Mouse (Mus musculus) erythroid progenitor cell, adult 5-6 weeks (primary cell): ENCODE results near the gene Gm28372. TPM values are rescaled to one million over a fixed set of nuclear protein-coding genes. Genes with fewer than 3 reads are reported as not detected.

Experiments
- ATAC-seq: replicated peaks from 2 replicates; pipeline ENCODE4 v1.8.0; 2016; ENCODE audit warnings: moderate number of reproducible peaks, mild to moderate bottlenecking, moderate TSS enrichment, inconsistent platforms; ENCODE audit not compliant: poor library complexity, low FRiP score, severe bottlenecking
- total RNA-seq, 2 experiments: library from RNA; stranded (forward) in 1 of 2; stranded (reverse) in 1 of 2; fragments of 150-400 nt in 1 of 2; fragments of 186-747, 209-891 nt in 1 of 2; gene quantifications; 2 replicates each; pipeline versions ENCODE4 v1.2.3 to v1.2.4; 2015 to 2017; ENCODE audit warnings: low replicate concordance in 2 of 2

Gm28372 gene
- total RNA-seq, 2 experiments from 2014 or later = not detected

GRCm38 (mm10) chr2:130449021-130449793, 44.2 kb downstream of the Gm28372 start:
- no peak for ATAC-seq

- ATAC-seq = peak; percentile 96
Observed at GRCm38 (mm10) chr2:130449794-130450433, 44.9 kb downstream of the Gm28372 start, which contains the start of gene Ptpra. TSS of gene Ptpra (plus strand) at chr2:130450278.

GRCm38 (mm10) chr2:130450434-130450796, 45.4 kb downstream of the Gm28372 start:
- peak; percentile 89 for ATAC-seq

GRCm38 (mm10) chr2:130451086-130451726, 46.2 kb downstream of the Gm28372 start:
- no peak for ATAC-seq

GRCm38 (mm10) chr2:130451727-130452090, 46.7 kb downstream of the Gm28372 start:
- ATAC-seq = no peak

- ATAC-seq = no peak
Observed at GRCm38 (mm10) chr2:130452266-130452665, 47.2 kb downstream of the Gm28372 start.

- ATAC-seq = no peak
Observed at GRCm38 (mm10) chr2:130453421-130453820, 48.4 kb downstream of the Gm28372 start.

GRCm38 (mm10) chr2:130454748-130455370, 49.8 kb downstream of the Gm28372 start:
- ATAC-seq = no peak

Other genes starting within 250 kb of the Gm28372 start
- gene Snrpb, start 225.8 kb upstream of the Gm28372 start, total RNA-seq (2015; ENCODE audit: low replicate concordance) = 85.1 and 112 TPM in 2 replicates
- 53.6 and 69.1 TPM in 2 replicates for gene Snrpb, start 225.8 kb upstream of the Gm28372 start, total RNA-seq (2017; ENCODE audit: low replicate concordance)
- gene Tmc2, start 210.0 kb upstream of the Gm28372 start, total RNA-seq (2015; ENCODE audit: low replicate concordance) = not detected in 2 replicates
- gene Tmc2, start 210.0 kb upstream of the Gm28372 start, total RNA-seq (2017; ENCODE audit: low replicate concordance) = not detected in 2 replicates
- 125 and 137 TPM in 2 replicates for gene Nop56, start 130.8 kb upstream of the Gm28372 start, total RNA-seq (2015; ENCODE audit: low replicate concordance)
- 121 and 150 TPM in 2 replicates for gene Nop56, start 130.8 kb upstream of the Gm28372 start, total RNA-seq (2017; ENCODE audit: low replicate concordance)
- 64.6 and 87.9 TPM in 2 replicates for gene Idh3b, start 120.7 kb upstream of the Gm28372 start, total RNA-seq (2015; ENCODE audit: low replicate concordance)
- gene Idh3b, start 120.7 kb upstream of the Gm28372 start, total RNA-seq (2017; ENCODE audit: low replicate concordance) = 21.9 and 47.5 TPM in 2 replicates
- gene Ebf4, start 110.1 kb upstream of the Gm28372 start, total RNA-seq (2015; ENCODE audit: low replicate concordance) = not detected in 2 replicates
- 0.64 TPM in 1 of 2 replicates, not detected in the other for gene Ebf4, start 110.1 kb upstream of the Gm28372 start, total RNA-seq (2017; ENCODE audit: low replicate concordance)
- gene Cpxm1, start 7.7 kb upstream of the Gm28372 start, total RNA-seq (2015; ENCODE audit: low replicate concordance) = not detected in 2 replicates
- gene Cpxm1, start 7.7 kb upstream of the Gm28372 start, total RNA-seq (2017; ENCODE audit: low replicate concordance) = not detected in 2 replicates
- not detected in 2 replicates for gene 1700020A23Rik, start within 50 bp of the Gm28372 start, total RNA-seq (2015; ENCODE audit: low replicate concordance)
- not detected in 2 replicates for gene 1700020A23Rik, start within 50 bp of the Gm28372 start, total RNA-seq (2017; ENCODE audit: low replicate concordance)
- not detected in 2 replicates for gene Tmem239, start 1.2 kb downstream of the Gm28372 start, total RNA-seq (2015; ENCODE audit: low replicate concordance)
- not detected in 2 replicates for gene Tmem239, start 1.2 kb downstream of the Gm28372 start, total RNA-seq (2017; ENCODE audit: low replicate concordance)
- gene Vps16, start 19.1 kb downstream of the Gm28372 start, total RNA-seq (2015; ENCODE audit: low replicate concordance) = 74.6 and 122 TPM in 2 replicates
- 62.8 and 75.8 TPM in 2 replicates for gene Vps16, start 19.1 kb downstream of the Gm28372 start, total RNA-seq (2017; ENCODE audit: low replicate concordance)
- 0.72 TPM in 1 of 2 replicates, not detected in the other for gene Pced1a, start 19.5 kb downstream of the Gm28372 start, total RNA-seq (2015; ENCODE audit: low replicate concordance)
- 1.2 and 1.9 TPM in 2 replicates for gene Pced1a, start 19.5 kb downstream of the Gm28372 start, total RNA-seq (2017; ENCODE audit: low replicate concordance)
- gene Ptpra, start 45.0 kb downstream of the Gm28372 start, total RNA-seq (2015; ENCODE audit: low replicate concordance) = 81.4 and 84.7 TPM in 2 replicates
- 153 and 160 TPM in 2 replicates for gene Ptpra, start 45.0 kb downstream of the Gm28372 start, total RNA-seq (2017; ENCODE audit: low replicate concordance)
- 11.2 and 15.1 TPM in 2 replicates for gene Mrps26, start 158.5 kb downstream of the Gm28372 start, total RNA-seq (2015; ENCODE audit: low replicate concordance)
- 8.3 and 11.3 TPM in 2 replicates for gene Mrps26, start 158.5 kb downstream of the Gm28372 start, total RNA-seq (2017; ENCODE audit: low replicate concordance)
- gene Oxt, start 170.9 kb downstream of the Gm28372 start, total RNA-seq (2015; ENCODE audit: low replicate concordance) = not detected in 2 replicates
- gene Oxt, start 170.9 kb downstream of the Gm28372 start, total RNA-seq (2017; ENCODE audit: low replicate concordance) = not detected in 2 replicates
- gene Avp, start 177.3 kb downstream of the Gm28372 start, total RNA-seq (2015; ENCODE audit: low replicate concordance) = not detected in 2 replicates
- gene Avp, start 177.3 kb downstream of the Gm28372 start, total RNA-seq (2017; ENCODE audit: low replicate concordance) = not detected in 2 replicates
- 14.1 and 18.0 TPM in 2 replicates for gene Fastkd5, start 224.8 kb downstream of the Gm28372 start, total RNA-seq (2015; ENCODE audit: low replicate concordance)
- gene Fastkd5, start 224.8 kb downstream of the Gm28372 start, total RNA-seq (2017; ENCODE audit: low replicate concordance) = 6.3 and 7.6 TPM in 2 replicates
- 5.0 and 7.2 TPM in 2 replicates for gene Ubox5, start 224.8 kb downstream of the Gm28372 start, total RNA-seq (2015; ENCODE audit: low replicate concordance)
- 0.61 and 5.3 TPM in 2 replicates for gene Ubox5, start 224.8 kb downstream of the Gm28372 start, total RNA-seq (2017; ENCODE audit: low replicate concordance)
- gene Lzts3, start 237.6 kb downstream of the Gm28372 start, total RNA-seq (2015; ENCODE audit: low replicate concordance) = 1.8 TPM in 1 of 2 replicates, not detected in the other
- gene Lzts3, start 237.6 kb downstream of the Gm28372 start, total RNA-seq (2017; ENCODE audit: low replicate concordance) = 0.15 and 0.90 TPM in 2 replicates